Mouse (Mus musculus) embryonic fibroblast, embryonic 13.5 days (primary cell): ENCODE data around the gene Ubald2.

Source experiments
- CTCF ChIP-seq: IDR thresholded peaks from 2 replicates; pipeline ENCODE4 v1.5.1; 2011; ENCODE audit warnings: mild to moderate bottlenecking, control low read depth, low read length, moderate library complexity, borderline replicate concordance; ENCODE audit not compliant: insufficient read depth
- POLR2A ChIP-seq: IDR thresholded peaks from 2 replicates; pipeline ENCODE4 v1.6.1; 2011; ENCODE audit warnings: low read depth, mild to moderate bottlenecking, control low read depth, low read length, moderate library complexity

GRCm38 (mm10) chr11:116449341-116449740, 15.4 kb downstream of the Ubald2 start:
- TF ChIP-seq CTCF (no peak), POLR2A (no peak)
